Mouse (Mus musculus) ES-Bruce4 (cell line): ENCODE measurements around the gene Olfr954. TPM values are rescaled to one million over a fixed set of nuclear protein-coding genes. Genes with fewer than 3 reads are reported as not detected.
A peak's percentile ranks its signal among the peaks of the same experiment; 100 is the strongest.

Experiments
- H3K27ac ChIP-seq: 2 replicates; pipeline ENCODE4 v1.5.1; 2012; ENCODE audit warnings: low read length, inconsistent platforms; ENCODE audit not compliant: insufficient read depth
- H3K27me3 ChIP-seq: 2 replicates; pipeline ENCODE4 v1.6.1; 2012; ENCODE audit warnings: mild to moderate bottlenecking, low read length, inconsistent platforms; ENCODE audit not compliant: control insufficient read depth, poor library complexity, insufficient read depth, severe bottlenecking
- H3K36me3 ChIP-seq: 2 replicates; pipeline ENCODE4 v1.6.1; 2012; ENCODE audit warnings: inconsistent platforms, mild to moderate bottlenecking, low read length, moderate library complexity; ENCODE audit not compliant: control insufficient read depth, poor library complexity, insufficient read depth, severe bottlenecking
- H3K4me1 ChIP-seq: one replicate; pipeline ENCODE4 v1.8.1; 2011; ENCODE audit warnings: low read length; ENCODE audit not compliant: control insufficient read depth, insufficient read depth
- H3K4me3 ChIP-seq: 2 replicates; pipeline ENCODE4 v1.5.1; 2011; ENCODE audit warnings: low read depth, mild to moderate bottlenecking, low read length
- H3K9ac ChIP-seq: 2 replicates; pipeline ENCODE4 v1.6.1; 2012; ENCODE audit warnings: low read depth, mild to moderate bottlenecking, inconsistent platforms; ENCODE audit not compliant: poor library complexity, severe bottlenecking
- H3K9me3 ChIP-seq: replicated peaks from 2 replicates; pipeline ENCODE4 v1.6.1; 2012; ENCODE audit warnings: mild to moderate bottlenecking, low read length, inconsistent platforms; ENCODE audit not compliant: control insufficient read depth, poor library complexity, insufficient read depth, severe bottlenecking
- CTCF ChIP-seq: IDR thresholded peaks from one replicate; pipeline ENCODE4 v1.8.1; 2011; ENCODE audit warnings: low read depth, low read length
- EP300 ChIP-seq: IDR thresholded peaks from 2 replicates; pipeline ENCODE4 v1.6.1; 2011; ENCODE audit warnings: low read depth, low read length; ENCODE audit not compliant: insufficient read depth
- POLR2A ChIP-seq: IDR thresholded peaks from one replicate; pipeline ENCODE4 v1.8.1; 2011; ENCODE audit warnings: low read length; ENCODE audit not compliant: insufficient read depth
- polyA plus RNA-seq: library from polyadenylated mRNA; stranded (reverse); fragments of >200 nt; gene quantifications from 2 replicates; pipeline ENCODE4 v1.2.4, GENCODE M21; 2011; ENCODE audit warnings: low read depth; ENCODE audit not compliant: missing spikeins, insufficient read depth, insufficient read length

Olfr954 gene
- not detected in 2 replicates for polyA plus RNA-seq

DNA sequence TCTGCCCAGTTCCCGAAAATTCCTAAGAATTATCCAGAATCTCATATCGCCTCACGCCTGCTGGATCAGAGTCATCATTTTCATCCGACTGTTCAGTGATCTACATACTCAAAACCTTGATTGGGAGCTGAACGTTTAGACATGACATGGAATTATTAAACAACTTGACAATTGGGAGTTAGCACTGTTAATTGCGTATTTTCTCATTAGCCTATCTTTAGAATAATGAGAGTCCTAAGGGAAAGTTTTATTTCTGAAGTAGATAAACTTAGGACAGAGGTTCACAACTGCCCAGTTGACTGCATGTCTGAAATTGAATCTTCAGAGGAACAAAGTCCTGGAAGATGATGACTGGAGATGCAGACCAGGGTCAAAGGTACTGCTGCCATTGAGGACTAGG lies at the start of gene Olfr954:
Gene Olfr954 (plus strand): TSS at position 301 of the 400 bp plus-strand sequence.
- H3K9ac ChIP-seq, result no peak within 1 kb of the TSS
- no peak within 1 kb of the TSS for H3K27ac ChIP-seq
- H3K27me3 ChIP-seq, result no peaks in the 10 kb centered on the region
- H3K4me3 ChIP-seq, result no peak within 1 kb of the TSS
- H3K36me3 ChIP-seq, result no peaks in the 10 kb centered on the region
- H3K4me1 ChIP-seq, result no peaks in the 10 kb centered on the region
- TF ChIP-seq EP300, result no peak
- no peak for TF ChIP-seq CTCF
- no peak for TF ChIP-seq POLR2A
- H3K9me3 ChIP-seq, result no peaks in the 10 kb centered on the region

GRCm38 (mm10) chr9:39427048-39427447 lies 29.5 kb upstream of the Olfr954 start, which contains the start of gene Olfr952:
Gene Olfr952, minus strand, starts transcription at chr9:39427148.
- Histone ChIP-seq H3K9ac (no peak within 1 kb of the TSS), H3K9me3 (no peaks in the 10 kb centered on the region), H3K4me3 (no peak within 1 kb of the TSS), H3K27me3 (no peaks in the 10 kb centered on the region), H3K36me3 (no peaks in the 10 kb centered on the region), H3K4me1 (no peaks in the 10 kb centered on the region), H3K27ac (no peak within 1 kb of the TSS)
- TF ChIP-seq CTCF (no peak), EP300 (no peak), POLR2A (no peak)

DNA sequence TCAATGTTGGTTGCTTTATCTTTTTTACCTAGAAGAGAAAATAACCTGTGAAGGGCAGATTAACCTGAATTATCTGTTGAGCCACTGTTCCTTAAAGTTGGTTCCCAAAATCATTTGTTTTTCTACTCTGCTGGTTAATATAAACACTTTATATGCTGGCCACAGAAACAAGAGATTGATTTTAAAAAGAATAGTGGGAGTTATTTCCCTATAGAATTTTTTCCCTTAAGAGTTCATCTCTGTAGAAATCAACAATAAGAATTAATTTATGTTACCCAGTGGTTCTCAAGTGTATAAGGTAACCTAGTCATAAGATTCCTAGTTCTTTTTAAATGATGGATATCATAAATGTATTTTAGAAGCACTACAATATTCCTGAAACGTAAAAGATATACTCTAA lies 15.3 kb downstream of the Olfr954 start, which contains the start of gene Olfr955:
Gene Olfr955 (minus strand): TSS at position 101 of the 400 bp plus-strand sequence.
- no peaks in the 10 kb centered on the region for H3K27me3 ChIP-seq

GRCm38 (mm10) chr9:39493895-39494294 lies 37.4 kb downstream of the Olfr954 start, which contains the start of gene Olfr44:
Gene Olfr44, minus strand, starts transcription at chr9:39493995.
- Histone ChIP-seq H3K4me3 (no peak within 1 kb of the TSS), H3K9ac (no peak within 1 kb of the TSS), H3K9me3 (no peaks in the 10 kb centered on the region), H3K4me1 (no peaks in the 10 kb centered on the region), H3K36me3 (no peaks in the 10 kb centered on the region), H3K27ac (no peak within 1 kb of the TSS), H3K27me3 (no peaks in the 10 kb centered on the region)
- TF ChIP-seq CTCF (no peak), POLR2A (no peak), EP300 (no peak)

More for the DNA sequence above, 15.3 kb downstream of the Olfr954 start, which contains the start of gene Olfr955:
- Histone ChIP-seq H3K9me3 (no peaks in the 10 kb centered on the region), H3K4me3 (no peak within 1 kb of the TSS), H3K27ac (no peak within 1 kb of the TSS), H3K36me3 (no peaks in the 10 kb centered on the region), H3K9ac (no peak within 1 kb of the TSS), H3K4me1 (no peaks in the 10 kb centered on the region)
- TF ChIP-seq CTCF (no peak), POLR2A (no peak), EP300 (no peak)

- Histone ChIP-seq H3K9ac (no peak overlapping the region), H3K4me1 (no peaks in the 10 kb centered on the region), H3K9me3 (no peaks in the 10 kb centered on the region), H3K27me3 (no peaks in the 10 kb centered on the region), H3K27ac (no peak overlapping the region), H3K4me3 (no peak overlapping the region), H3K36me3 (no peaks in the 10 kb centered on the region)
- peak; percentile 35 for TF ChIP-seq CTCF
- no peak for TF ChIP-seq POLR2A
Measured at GRCm38 (mm10) chr9:39508998-39509397, 52.5 kb downstream of the Olfr954 start.

- Histone ChIP-seq H3K9me3 (no peaks in the 10 kb centered on the region), H3K4me3 (no peak overlapping the region), H3K4me1 (no peaks in the 10 kb centered on the region), H3K36me3 (no peaks in the 10 kb centered on the region), H3K9ac (no peak overlapping the region), H3K27ac (no peak overlapping the region), H3K27me3 (no peaks in the 10 kb centered on the region)
- no peak for TF ChIP-seq EP300
- no peak for TF ChIP-seq CTCF
- TF ChIP-seq POLR2A, result no peak
Measured at GRCm38 (mm10) chr9:39509412-39509811, 52.9 kb downstream of the Olfr954 start.

Other genes with a start within 250 kb of the Olfr954 start
- not detected in 2 replicates for gene Olfr1537, start 206.7 kb upstream of the Olfr954 start, polyA plus RNA-seq
- not detected in 2 replicates for gene Olfr945, start 179.9 kb upstream of the Olfr954 start, polyA plus RNA-seq
- gene Olfr948, start 130.7 kb upstream of the Olfr954 start, polyA plus RNA-seq, result not detected in 2 replicates
- not detected in 2 replicates for gene Olfr951, start 69.3 kb upstream of the Olfr954 start, polyA plus RNA-seq
- gene Olfr952, start 29.6 kb upstream of the Olfr954 start, polyA plus RNA-seq, result not detected in 2 replicates
- not detected in 2 replicates for gene Olfr955, start 15.2 kb downstream of the Olfr954 start, polyA plus RNA-seq
- gene Olfr44, start 37.3 kb downstream of the Olfr954 start, polyA plus RNA-seq, result not detected in 2 replicates
- gene Olfr957, start 59.1 kb downstream of the Olfr954 start, polyA plus RNA-seq, result not detected in 2 replicates
- gene Olfr958, start 97.4 kb downstream of the Olfr954 start, polyA plus RNA-seq, result not detected in 2 replicates
- gene Olfr959, start 118.9 kb downstream of the Olfr954 start, polyA plus RNA-seq, result not detected in 2 replicates
- gene AW551984, start 147.7 kb downstream of the Olfr954 start, polyA plus RNA-seq, result 1.5 and 2.0 TPM in 2 replicates
- not detected in 2 replicates for gene Olfr148, start 154.0 kb downstream of the Olfr954 start, polyA plus RNA-seq
- gene Olfr960, start 164.7 kb downstream of the Olfr954 start, polyA plus RNA-seq, result not detected in 2 replicates
- gene Olfr961, start 188.4 kb downstream of the Olfr954 start, polyA plus RNA-seq, result not detected in 2 replicates
- gene Olfr963, start 210.5 kb downstream of the Olfr954 start, polyA plus RNA-seq, result not detected in 2 replicates